Mouse (Mus musculus) intestine, postnatal 0 days (tissue): ENCODE data around the gene Csrnp2. TPM values are rescaled to one million over a fixed set of nuclear protein-coding genes. Genes with fewer than 3 reads are reported as not detected.

Experiments
- ATAC-seq: fragments of 200-750 bp; cut with Nextera tagmentation; 2 replicates; pipeline ENCODE4 v1.8.0; 2017; ENCODE audit warnings: mild to moderate bottlenecking, moderate TSS enrichment, moderate library complexity
- H3K27ac ChIP-seq: fragments of 300-500 bp; sonication (generic); 2 replicates; pipeline ENCODE4 v1.5.1; 2014; ENCODE audit warnings: mild to moderate bottlenecking, low read depth, low read length, moderate library complexity
- H3K27me3 ChIP-seq: fragments of 300-500 bp; sonication (generic); replicated peaks from 2 replicates; pipeline ENCODE4 v1.6.1; 2014; ENCODE audit warnings: low read length, mixed read lengths; ENCODE audit not compliant: control insufficient read depth, insufficient read depth
- H3K36me3 ChIP-seq: fragments of 300-500 bp; sonication (generic); 2 replicates; pipeline ENCODE4 v1.6.1; 2014; ENCODE audit warnings: mild to moderate bottlenecking, moderate library complexity; ENCODE audit not compliant: control insufficient read depth, insufficient read depth
- H3K4me1 ChIP-seq: fragments of 300-500 bp; sonication (generic); replicated peaks from 2 replicates; pipeline ENCODE4 v1.6.1; 2014; ENCODE audit warnings: antibody characterized with exemption, low read length, mixed read lengths; ENCODE audit not compliant: control insufficient read depth, insufficient read depth
- H3K4me2 ChIP-seq: fragments of 300-500 bp; sonication (generic); replicated peaks from 2 replicates; pipeline ENCODE4 v1.6.1; 2014; ENCODE audit warnings: low read depth, mild to moderate bottlenecking, moderate library complexity
- H3K4me3 ChIP-seq: fragments of 300-500 bp; sonication (generic); 2 replicates; pipeline ENCODE4 v1.5.1; 2014; ENCODE audit warnings: low read depth, low read length
- H3K9ac ChIP-seq: fragments of 300-500 bp; sonication (generic); 2 replicates; pipeline ENCODE4 v1.6.1; 2014; ENCODE audit warnings: mild to moderate bottlenecking, low read depth, low read length
- H3K9me3 ChIP-seq: fragments of 300-500 bp; sonication (generic); 2 replicates; pipeline ENCODE4 v1.6.1; 2016; ENCODE audit warnings: mixed run types; ENCODE audit not compliant: control insufficient read depth
- CTCF ChIP-seq: sonication (generic); IDR thresholded peaks from 2 replicates; pipeline ENCODE4 v1.5.1; 2016; ENCODE audit warnings: low read depth, mild to moderate bottlenecking, control low read depth, antibody characterized with exemption, moderate library complexity
- WGBS: fragments of 180-500 bp; shearing (Covaris S2); extraction: QIAGEN DNeasy Blood & Tissue Kit; methylation state at CpG from one replicate; pipeline ENCODE4 v1.1.7; 2014; 5-methylcytosine and 5-hydroxymethylcytosine counted together
- polyA plus RNA-seq: library from polyadenylated mRNA; unstranded; fragments of >200 nt; fragmentation: Nextera tagmentation; extraction: Ambion mirVana; gene quantifications from 2 replicates; pipeline ENCODE4 v1.2.1, GENCODE M21; 2015

The Csrnp2 gene
- polyA plus RNA-seq, 1 experiment from 2014 or later: 3.1 TPM

DNA sequence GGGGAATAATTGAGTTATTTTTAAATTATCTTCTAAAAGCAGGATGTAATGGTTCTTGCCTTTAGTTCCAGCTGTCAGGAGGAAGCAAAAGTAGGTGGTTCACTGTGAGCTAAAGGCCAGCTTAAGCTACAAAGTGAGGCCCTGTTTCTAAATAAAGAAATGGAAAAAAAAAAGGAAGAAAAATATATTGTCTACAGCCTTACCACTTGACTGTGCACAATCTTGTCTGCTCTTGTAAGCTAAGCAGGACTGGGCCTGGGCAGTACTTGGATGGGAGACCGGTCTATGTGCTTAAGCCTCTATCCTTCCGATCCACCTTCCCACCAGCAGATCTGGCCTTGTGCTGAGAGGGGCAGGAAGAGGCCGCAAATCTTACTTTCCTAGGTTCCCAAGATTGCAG lies 45.8 kb downstream of the Csrnp2 start:
- WGBS: 82% methylated on average over 3 of the region's 3 CpGs
- Histone ChIP-seq H3K4me2 (no peak overlapping the region), H3K4me3 (no peak overlapping the region), H3K4me1 (0 out of 2 replicates have a peak, but pooled peaks cover 3% of the 10 kb centered on the region), H3K27me3 (no peaks in the 10 kb centered on the region), H3K36me3 (no peaks in the 10 kb centered on the region), H3K9me3 (no peaks in the 10 kb centered on the region), H3K9ac (no peak overlapping the region), H3K27ac (no peak overlapping the region)
- no peak for ATAC-seq
- TF ChIP-seq CTCF: no peak

DNA sequence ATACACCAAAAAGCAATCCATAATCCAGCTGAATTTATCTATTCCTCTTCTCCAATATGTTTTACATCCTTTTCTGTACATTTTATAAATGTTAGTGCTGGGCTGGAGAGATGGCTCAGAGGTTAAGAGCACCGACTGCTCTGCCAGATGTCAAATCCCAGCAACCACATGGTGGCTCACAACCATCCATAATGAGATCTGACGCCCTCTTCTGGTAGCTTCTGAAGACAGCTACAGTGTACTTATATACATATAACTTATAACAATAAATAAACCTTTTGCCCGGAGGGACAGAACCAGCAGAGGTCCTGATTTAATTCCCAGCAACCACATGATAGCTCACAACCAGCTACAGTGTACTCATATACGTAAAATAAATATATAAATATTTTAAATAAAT lies 46.7 kb downstream of the Csrnp2 start:
- Histone ChIP-seq H3K4me3 (no peak overlapping the region), H3K4me1 (0 out of 2 replicates have a peak, but pooled peaks cover 3% of the 10 kb centered on the region), H3K9ac (no peak overlapping the region), H3K36me3 (no peaks in the 10 kb centered on the region), H3K27me3 (no peaks in the 10 kb centered on the region), H3K4me2 (no peak overlapping the region), H3K9me3 (no peaks in the 10 kb centered on the region), H3K27ac (no peak overlapping the region)
- peak; percentile 31 for TF ChIP-seq CTCF
- 70% methylated on average over 4 of the region's 4 CpGs for WGBS
- ATAC-seq: no peak

DNA sequence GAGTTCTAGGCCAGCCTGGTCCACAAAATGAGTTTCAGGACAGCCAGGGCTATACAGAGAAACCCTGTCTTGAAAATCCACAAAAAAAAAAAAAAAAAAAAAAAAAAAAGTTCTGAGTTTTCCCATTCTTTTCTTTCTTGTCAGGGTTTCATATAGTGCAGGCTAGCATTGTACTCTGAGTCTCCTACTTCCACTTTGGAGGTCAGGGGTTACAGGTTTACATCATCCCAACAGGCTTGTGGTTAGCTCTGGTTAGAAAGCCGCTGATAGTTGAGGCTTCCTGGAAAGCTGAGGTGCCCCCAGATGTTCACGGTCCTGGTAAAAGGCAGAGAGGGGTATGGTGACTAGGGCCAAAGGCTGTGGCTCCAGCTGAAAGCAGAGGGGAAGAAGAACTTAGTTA lies 48.4 kb downstream of the Csrnp2 start:
- no peak overlapping the region for H3K4me3 ChIP-seq
- no peak overlapping the region for H3K9ac ChIP-seq
- no peak for TF ChIP-seq CTCF
- no peak overlapping the region for H3K27ac ChIP-seq
- no peak overlapping the region for H3K4me2 ChIP-seq
- WGBS: 58% methylated on average over 2 of the region's 2 CpGs
- no peak for ATAC-seq
- 0 out of 2 replicates have a peak, but pooled peaks cover 3% of the 10 kb centered on the region for H3K4me1 ChIP-seq
- no peaks in the 10 kb centered on the region for H3K27me3 ChIP-seq
- H3K36me3 ChIP-seq: no peaks in the 10 kb centered on the region
- H3K9me3 ChIP-seq: no peaks in the 10 kb centered on the region

GRCm38 (mm10) chr15:100443126-100443922 lies 52.0 kb downstream of the Csrnp2 start:
- Histone ChIP-seq H3K4me2 (peak overlapping the region; percentile 65), H3K4me1 (no peaks in the 10 kb centered on the region), H3K27me3 (no peaks in the 10 kb centered on the region), H3K9me3 (no peaks in the 10 kb centered on the region), H3K4me3 (peak overlapping the region; percentile 26), H3K27ac (peak overlapping the region; percentile 82), H3K36me3 (no peaks in the 10 kb centered on the region), H3K9ac (peak overlapping the region; percentile 42)
- TF ChIP-seq CTCF: no peak
- 2% methylated on average over 23 of the region's 31 CpGs for WGBS
- ATAC-seq: peak; percentile 91

- Histone ChIP-seq H3K4me1 (no peaks in the 10 kb centered on the region), H3K4me2 (no peak overlapping the region; the same call in 1 of the 2 replicates), H3K4me3 (no peak overlapping the region), H3K27me3 (no peaks in the 10 kb centered on the region), H3K9me3 (no peaks in the 10 kb centered on the region), H3K27ac (peak overlapping the region; percentile 77), H3K9ac (no peak overlapping the region), H3K36me3 (no peaks in the 10 kb centered on the region)
- 37% methylated on average over 10 of the region's 10 CpGs for WGBS
- peak; percentile 89 for ATAC-seq
- no peak for TF ChIP-seq CTCF
These were observed 58.8 kb downstream of the Csrnp2 start for GRCm38 (mm10) chr15:100436518-100436917.

GRCm38 (mm10) chr15:100436112-100436511 lies 59.2 kb downstream of the Csrnp2 start:
- Histone ChIP-seq H3K4me2 (no peak overlapping the region; the same call in 1 of the 2 replicates), H3K27me3 (no peaks in the 10 kb centered on the region), H3K9ac (no peak overlapping the region), H3K9me3 (no peaks in the 10 kb centered on the region), H3K4me1 (no peaks in the 10 kb centered on the region), H3K4me3 (no peak overlapping the region), H3K27ac (peak overlapping the region; percentile 77), H3K36me3 (no peaks in the 10 kb centered on the region)
- TF ChIP-seq CTCF: no peak
- ATAC-seq: peak; percentile 74
- 30% methylated on average over 4 of the region's 4 CpGs for WGBS
